Mouse (Mus musculus): ENCODE results near the gene Rundc3b.

DNA sequence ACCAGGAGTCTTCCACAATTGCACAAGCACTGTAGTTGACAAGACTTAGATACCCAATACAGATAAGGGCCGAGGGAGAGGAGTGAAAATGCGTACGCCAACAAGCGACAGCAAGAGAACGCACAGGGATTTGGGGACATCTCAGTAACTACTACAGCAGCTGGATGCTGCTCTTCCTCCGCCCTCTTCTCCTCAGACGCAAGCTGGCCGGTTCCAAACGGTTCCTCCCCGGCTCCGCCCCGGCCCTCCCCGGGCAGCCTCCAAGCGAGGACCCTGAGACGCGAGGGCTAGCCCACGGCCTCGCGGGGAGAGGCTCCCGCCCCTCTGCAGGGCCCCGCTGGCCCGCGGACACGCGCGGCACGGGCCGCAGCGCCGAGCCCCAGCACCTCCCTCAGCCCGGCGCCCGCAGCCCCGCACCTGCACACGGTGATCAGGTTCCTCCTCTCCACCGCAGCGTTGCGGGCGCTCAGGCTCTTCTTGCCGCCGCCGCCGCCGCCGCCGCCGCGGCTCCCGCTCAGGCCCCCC is 619 bp downstream of the Rundc3b start:
- TF ChIP-seq POLR2A (IDR thresholded peaks at IDR 0.05; ENCODE audit: insufficient read depth, low read length) (no peak), CTCF (IDR thresholded peaks at IDR 0.05; ENCODE audit: low read depth, low read length) (no peak)

Data from ES-Bruce4 (cell line).